Mouse (Mus musculus): ENCODE data around the gene Kank2. TPM values are rescaled to one million over a fixed set of nuclear protein-coding genes. Genes with fewer than 3 reads are reported as not detected.

Gene Kank2
- total RNA-seq, 2 experiments from 2014 or later = 8.5 to 8.8 TPM

DNA sequence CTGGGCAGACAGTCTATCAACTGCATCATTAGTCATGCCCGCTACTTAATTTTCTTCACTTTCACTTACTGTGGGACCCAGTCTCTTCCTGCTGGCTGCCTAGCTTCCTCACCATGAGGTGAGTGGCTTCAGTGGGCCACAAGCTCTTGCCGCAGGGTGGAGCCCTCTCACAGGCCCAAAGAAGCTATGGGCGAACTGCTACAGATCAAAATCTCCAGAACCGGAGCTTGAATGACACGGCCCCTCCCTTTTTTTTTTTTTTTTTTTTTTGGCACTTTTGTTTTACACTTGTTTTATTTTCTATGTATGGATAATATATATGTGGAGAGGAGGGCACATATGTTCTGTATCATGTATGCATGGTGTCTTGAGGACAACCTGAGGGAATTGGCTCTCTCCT is 12.6 kb upstream of the Kank2 start:
- intact Hi-C loops (cut with DNase I) = no loop called here
- Histone ChIP-seq H3K27ac (no peak overlapping the region), H3K4me3 (no peak overlapping the region)
- no peak for TF ChIP-seq CTCF (IDR thresholded peaks at IDR 0.05)
- no peak for DNase-seq (ENCODE audit: extremely low spot score in 1 of 2, low spot score in 2 of 2)

DNA sequence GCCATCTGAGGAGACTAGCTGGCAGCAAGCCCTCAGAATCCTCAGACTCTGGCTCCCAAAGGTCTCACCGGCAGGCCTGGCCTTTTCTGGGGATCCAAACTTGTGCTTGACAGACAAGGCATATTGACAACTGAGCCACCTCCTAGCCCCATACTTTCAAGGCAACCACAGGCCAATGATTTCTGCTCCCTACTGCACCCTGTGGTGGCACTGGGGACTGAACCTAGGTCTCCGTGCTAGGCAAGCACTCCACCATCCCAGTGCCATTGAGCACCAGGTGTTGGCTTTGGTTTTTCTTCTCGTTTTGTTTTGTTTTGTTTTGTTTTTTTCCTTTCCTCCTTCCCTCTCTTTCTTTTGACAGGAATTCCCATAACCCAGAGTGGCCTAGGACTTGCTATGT is 10.0 kb upstream of the Kank2 start:
- peak; percentile 22 for TF ChIP-seq CTCF (IDR thresholded peaks at IDR 0.05)
- no peak overlapping the region for H3K27ac ChIP-seq
- no peak for DNase-seq (ENCODE audit: extremely low spot score in 1 of 2, low spot score in 2 of 2)
- H3K4me3 ChIP-seq = no peak overlapping the region
- intact Hi-C loops (cut with DNase I) = loop anchor here (5.0 kb wide), 1 partner anchor 176 kb away; no protein-coding TSS in a partner anchor

DNA sequence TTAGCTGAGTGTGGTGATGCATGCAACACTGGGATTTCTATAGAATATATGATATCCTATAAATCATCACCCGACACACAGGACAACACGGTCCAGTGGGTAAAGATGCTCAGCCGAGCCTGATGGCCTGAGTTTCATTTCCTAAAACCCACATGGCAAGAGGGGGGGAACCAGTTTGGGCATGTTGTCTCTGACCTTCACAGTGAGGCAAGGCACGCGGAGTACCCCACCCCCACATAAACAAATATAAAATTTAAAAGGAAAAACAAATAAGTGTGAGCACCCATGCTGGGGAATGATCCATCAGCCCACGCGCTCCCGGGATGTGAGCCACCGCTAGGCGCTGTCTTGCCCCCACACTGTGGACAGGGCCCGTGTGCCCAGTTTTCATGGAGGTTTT is 8.4 kb upstream of the Kank2 start:
- Histone ChIP-seq H3K27ac (no peak overlapping the region), H3K4me3 (no peak overlapping the region)
- no peak; the same call in 1 of the 2 replicates for TF ChIP-seq CTCF (IDR thresholded peaks at IDR 0.05)
- DNase-seq (ENCODE audit: extremely low spot score in 1 of 2, low spot score in 2 of 2) = no peak
- intact Hi-C loops (cut with DNase I) = loop anchor here (5.0 kb wide), 1 partner anchor 175 kb away; no protein-coding TSS in a partner anchor

DNA sequence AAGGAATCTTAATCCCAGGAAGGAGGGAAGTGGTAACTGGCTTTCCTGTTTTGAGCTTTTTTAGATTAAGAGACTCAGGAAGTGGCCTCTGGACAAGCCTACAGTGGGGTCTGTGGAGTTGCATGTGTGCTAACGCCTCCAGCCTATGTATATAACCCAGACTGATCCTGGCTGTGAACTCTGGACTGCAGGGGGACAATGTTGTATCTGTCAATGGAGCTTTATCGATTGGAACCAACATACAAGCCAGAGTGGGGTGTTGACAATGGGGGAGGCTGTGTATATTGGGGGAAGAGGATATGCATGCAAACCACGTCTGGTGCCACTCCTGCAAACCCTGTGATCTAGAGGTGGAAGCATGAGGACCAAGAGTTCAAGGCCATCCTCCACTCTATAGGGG is 7.8 kb upstream of the Kank2 start:
- no peak overlapping the region for H3K27ac ChIP-seq
- intact Hi-C loops (cut with DNase I) = loop anchor here (5.0 kb wide), 1 partner anchor 174 kb away; no protein-coding TSS in a partner anchor
- no peak for TF ChIP-seq CTCF (IDR thresholded peaks at IDR 0.05)
- H3K4me3 ChIP-seq = no peak overlapping the region
- DNase-seq (ENCODE audit: extremely low spot score in 1 of 2, low spot score in 2 of 2) = no peak

DNA sequence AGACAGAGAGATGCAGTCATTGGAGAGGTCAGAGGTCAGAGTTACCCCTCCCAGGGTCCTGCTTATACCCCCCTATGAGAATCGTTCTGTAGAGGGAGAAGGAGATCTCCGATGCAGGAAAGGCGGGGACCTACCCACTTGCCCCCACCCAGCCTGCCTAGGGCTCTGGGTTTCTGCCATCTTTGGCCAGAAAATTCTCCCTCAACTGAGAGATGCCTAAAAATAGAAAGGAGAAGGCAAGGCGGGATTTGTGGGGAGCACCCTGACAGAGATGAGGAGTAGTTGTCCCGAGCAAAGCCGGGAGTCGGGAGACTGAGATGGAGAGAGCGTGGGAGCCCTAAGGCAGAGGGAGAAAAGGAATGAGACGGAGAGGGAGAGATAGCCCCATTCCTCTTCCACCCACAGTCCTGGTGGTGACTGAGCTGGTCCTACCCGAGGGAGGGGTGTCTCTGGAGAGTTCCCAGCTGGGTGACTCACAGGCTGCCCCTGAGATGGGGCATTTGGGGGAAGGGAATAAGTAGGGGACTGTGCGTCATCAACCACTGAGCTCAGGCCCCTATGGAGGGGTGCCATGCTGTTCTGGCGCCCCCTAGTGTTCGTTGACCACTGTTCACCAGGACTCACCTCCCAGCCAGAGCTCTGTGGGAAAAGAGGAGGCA is 5.6 kb upstream of the Kank2 start:
- peak; percentile 89 for TF ChIP-seq CTCF (IDR thresholded peaks at IDR 0.05)
- DNase-seq (ENCODE audit: extremely low spot score in 1 of 2, low spot score in 2 of 2) = peak; percentile 80 to 85
- Histone ChIP-seq H3K27ac (peak overlapping the region; percentile 68), H3K4me3 (peak overlapping the region; percentile 19)
- intact Hi-C loops (cut with DNase I) = loop anchor here (1.0 to 5.0 kb wide), 4 partner anchors 17 to 202 kb away; partner anchors contain the start of gene Smarca4

DNA sequence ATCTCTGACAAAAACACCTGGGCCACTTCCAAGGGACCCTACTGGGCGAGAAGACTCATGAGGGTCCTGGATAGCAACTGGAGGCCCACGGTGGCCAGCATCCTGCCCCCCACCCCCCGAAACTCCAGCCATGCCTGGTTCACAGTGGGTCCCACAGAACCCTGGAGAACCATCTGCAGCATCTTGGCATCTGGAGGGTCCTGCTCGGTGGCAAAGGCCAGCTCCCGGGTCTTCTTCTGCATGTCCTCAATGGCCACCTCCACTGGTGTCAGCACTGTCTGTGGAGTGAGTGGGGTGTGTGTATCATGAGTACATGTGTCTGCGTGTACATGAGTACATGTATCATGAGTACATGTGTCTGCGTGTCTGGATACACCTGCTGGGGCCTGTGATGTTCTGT is 3.0 kb upstream of the Kank2 start:
- DNase-seq (ENCODE audit: extremely low spot score in 1 of 2, low spot score in 2 of 2) = no peak
- H3K27ac ChIP-seq = no peak overlapping the region
- TF ChIP-seq CTCF (IDR thresholded peaks at IDR 0.05) = no peak
- intact Hi-C loops (cut with DNase I) = loop anchor here (5.0 kb wide), 3 partner anchors 119 to 199 kb away; partner anchors contain the start of gene Smarca4
- no peak overlapping the region for H3K4me3 ChIP-seq

DNA sequence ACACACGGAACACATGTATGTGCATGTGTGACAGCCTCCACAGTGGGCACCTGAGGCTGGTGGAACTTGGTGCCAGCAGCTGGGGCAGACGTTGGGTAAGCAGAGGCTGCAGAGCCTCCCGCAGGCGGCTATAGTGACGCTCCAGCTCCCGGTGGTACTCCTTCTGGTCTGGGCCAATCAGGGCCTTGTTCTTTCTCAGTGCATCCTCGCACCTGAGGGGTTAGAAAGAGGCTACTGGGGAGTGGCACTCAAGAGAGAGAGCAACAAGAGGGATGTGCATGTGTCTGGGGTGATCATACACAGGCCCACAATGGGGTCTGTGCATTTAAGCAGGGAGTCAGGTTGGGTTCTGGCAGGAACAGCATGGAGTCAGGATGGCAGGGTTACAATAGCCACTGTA is 2.6 kb upstream of the Kank2 start:
- H3K4me3 ChIP-seq = no peak overlapping the region
- no peak for TF ChIP-seq CTCF (IDR thresholded peaks at IDR 0.05)
- intact Hi-C loops (cut with DNase I) = loop anchor here (5.0 kb wide), 3 partner anchors 119 to 199 kb away; partner anchors contain the start of gene Smarca4
- no peak overlapping the region for H3K27ac ChIP-seq
- DNase-seq (ENCODE audit: extremely low spot score in 1 of 2, low spot score in 2 of 2) = no peak

DNA sequence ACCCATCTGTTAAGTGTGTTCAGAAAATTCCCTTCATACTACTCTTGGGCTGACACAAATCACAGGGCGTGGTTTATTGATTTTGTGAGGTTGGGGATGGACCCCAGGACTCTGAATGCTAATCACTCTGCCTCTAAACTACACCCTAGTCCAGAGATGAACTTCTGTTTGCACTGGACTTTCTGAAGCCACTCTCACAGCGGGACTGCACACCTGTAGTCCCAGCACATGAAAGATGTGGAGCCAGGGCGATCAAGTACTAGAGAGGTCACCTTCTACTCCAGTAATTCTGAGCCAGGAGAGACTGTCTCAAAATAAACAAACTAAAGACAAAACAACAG is 436 bp upstream of the Kank2 start:
- no peak for TF ChIP-seq CTCF (IDR thresholded peaks at IDR 0.05)
- intact Hi-C loops (cut with DNase I) = no loop called here
- Histone ChIP-seq H3K27ac (peak overlapping the region; percentile 87; the same call in 1 of the 2 replicates), H3K4me3 (peak overlapping the region; percentile 83)
- DNase-seq (ENCODE audit: extremely low spot score in 1 of 2, low spot score in 2 of 2) = no peak

DNA sequence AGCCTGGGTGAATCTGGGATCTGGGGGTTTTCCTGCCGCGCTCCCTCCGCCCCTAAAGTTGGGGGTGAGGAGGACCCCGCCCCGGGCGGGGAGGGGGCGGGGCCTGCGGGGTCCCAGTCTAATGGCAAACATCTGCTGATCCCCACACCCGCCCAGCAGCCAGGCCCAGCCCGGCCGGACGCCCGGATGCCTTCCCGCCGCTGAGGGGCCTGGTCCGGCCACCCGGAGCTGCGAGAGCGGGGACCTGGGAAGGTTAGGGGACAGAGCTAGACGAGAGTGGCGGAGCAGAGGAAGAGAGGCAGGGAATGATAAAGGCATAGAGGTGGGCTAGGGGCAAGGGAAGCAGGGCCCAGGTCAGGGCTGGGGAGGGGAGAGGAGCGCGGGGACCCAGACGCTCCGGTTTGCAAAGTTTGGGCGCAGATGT is 611 bp downstream of the Kank2 start:
- intact Hi-C loops (cut with DNase I) = no loop called here
- peak in 1 of 2 experiments; percentile 32 for DNase-seq (ENCODE audit: extremely low spot score in 1 of 2, low spot score in 2 of 2)
- no peak for TF ChIP-seq CTCF (IDR thresholded peaks at IDR 0.05)
- Histone ChIP-seq H3K4me3 (peak overlapping the region; percentile 83), H3K27ac (peak overlapping the region; percentile 87)

DNA sequence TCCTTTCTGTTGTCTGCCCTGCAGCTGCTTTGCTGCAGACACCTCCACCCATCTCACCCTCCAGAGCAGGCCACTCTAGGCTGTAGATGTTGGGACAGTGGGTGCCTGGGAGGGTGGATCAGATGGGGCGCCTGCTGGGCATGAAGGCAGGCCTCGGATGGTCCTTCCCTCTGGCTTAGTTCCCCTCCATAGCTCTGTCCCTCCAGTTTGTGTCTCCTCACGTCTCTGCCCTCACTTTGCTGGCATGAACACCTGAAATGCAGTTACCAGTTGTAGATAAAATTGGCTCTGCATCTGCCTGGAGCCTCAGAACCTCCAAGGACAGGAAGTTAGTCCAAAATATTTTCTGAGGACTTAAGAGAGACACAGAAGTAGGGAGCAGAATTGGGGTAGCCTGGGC is 1.6 kb downstream of the Kank2 start:
- H3K4me3 ChIP-seq = no peak overlapping the region
- H3K27ac ChIP-seq = no peak overlapping the region
- TF ChIP-seq CTCF (IDR thresholded peaks at IDR 0.05) = no peak
- intact Hi-C loops (cut with DNase I) = no loop called here
- DNase-seq (ENCODE audit: extremely low spot score in 1 of 2, low spot score in 2 of 2) = no peak

DNA sequence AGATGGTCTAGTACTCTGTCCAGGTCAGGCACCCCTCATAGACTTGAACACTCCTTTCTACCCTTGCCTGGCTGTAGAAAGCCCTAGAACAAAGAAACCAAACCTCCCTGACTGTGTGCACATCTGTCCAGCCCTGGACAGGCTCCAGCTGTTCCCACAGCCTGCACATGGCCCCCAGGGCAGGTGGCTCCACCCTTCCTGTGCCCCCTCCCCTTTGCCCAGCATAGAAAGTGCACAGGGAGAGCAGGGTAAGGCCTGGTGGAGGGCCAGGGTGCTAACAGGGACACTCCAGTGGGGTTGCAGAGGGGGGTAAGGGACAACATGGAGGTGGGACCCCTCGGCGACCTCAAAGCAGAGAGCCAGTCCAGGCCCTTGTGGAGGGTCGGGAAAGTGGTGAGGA is 2.3 kb downstream of the Kank2 start:
- no peak for TF ChIP-seq CTCF (IDR thresholded peaks at IDR 0.05)
- Histone ChIP-seq H3K4me3 (no peak overlapping the region), H3K27ac (no peak overlapping the region)
- intact Hi-C loops (cut with DNase I) = no loop called here
- DNase-seq (ENCODE audit: extremely low spot score in 1 of 2, low spot score in 2 of 2) = no peak

DNA sequence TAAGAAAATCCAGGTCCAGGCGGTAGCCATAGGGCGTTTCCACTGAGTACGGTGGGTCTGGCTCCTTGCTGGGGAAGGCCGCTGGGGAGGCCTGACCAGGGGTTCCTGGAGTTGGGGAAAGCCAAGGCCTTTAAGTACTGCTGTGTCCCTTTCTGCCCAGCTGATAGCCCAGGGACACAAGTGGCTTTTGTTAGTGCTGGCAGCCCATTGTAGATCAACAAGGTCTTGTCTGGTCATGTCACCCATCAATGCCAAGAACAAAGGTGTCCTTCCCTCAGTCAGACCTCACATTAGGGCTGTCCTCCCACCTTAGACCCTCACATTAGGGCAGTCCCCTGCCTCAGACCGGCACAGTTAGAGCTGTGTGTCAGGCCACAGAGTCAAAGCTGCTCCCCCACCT is 3.0 kb downstream of the Kank2 start:
- H3K27ac ChIP-seq = no peak overlapping the region
- no peak overlapping the region for H3K4me3 ChIP-seq
- DNase-seq (ENCODE audit: extremely low spot score in 1 of 2, low spot score in 2 of 2) = no peak
- no peak for TF ChIP-seq CTCF (IDR thresholded peaks at IDR 0.05)
- intact Hi-C loops (cut with DNase I) = no loop called here

DNA sequence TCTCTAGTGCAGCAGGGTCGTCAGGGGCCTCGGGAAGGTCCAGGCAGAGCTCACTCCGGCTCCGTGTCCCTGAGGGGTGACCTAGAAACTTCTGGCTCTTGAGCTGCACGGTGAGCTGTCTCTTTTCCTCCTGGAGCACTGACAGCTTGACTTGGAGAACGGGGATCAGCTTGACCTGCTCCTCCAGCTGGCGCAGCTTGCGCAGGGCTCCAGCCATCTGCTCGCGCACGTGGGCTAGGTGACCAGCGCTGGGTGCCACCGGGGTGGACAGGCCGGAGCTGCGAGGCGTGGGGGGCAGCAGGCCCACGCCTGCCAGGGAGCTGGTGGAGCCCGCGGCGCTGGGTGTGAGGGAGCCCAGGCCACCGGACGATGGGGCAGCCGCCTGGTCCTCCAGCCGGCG is 3.6 kb downstream of the Kank2 start:
- H3K4me3 ChIP-seq = no peak overlapping the region
- TF ChIP-seq CTCF (IDR thresholded peaks at IDR 0.05) = no peak
- intact Hi-C loops (cut with DNase I) = no loop called here
- no peak for DNase-seq (ENCODE audit: extremely low spot score in 1 of 2, low spot score in 2 of 2)
- H3K27ac ChIP-seq = no peak overlapping the region

Measured in left cerebral cortex, adult 2 months (tissue).